Comparison of ENCODE assay signal across 8 mouse cellular contexts in the genomic region with DNA sequence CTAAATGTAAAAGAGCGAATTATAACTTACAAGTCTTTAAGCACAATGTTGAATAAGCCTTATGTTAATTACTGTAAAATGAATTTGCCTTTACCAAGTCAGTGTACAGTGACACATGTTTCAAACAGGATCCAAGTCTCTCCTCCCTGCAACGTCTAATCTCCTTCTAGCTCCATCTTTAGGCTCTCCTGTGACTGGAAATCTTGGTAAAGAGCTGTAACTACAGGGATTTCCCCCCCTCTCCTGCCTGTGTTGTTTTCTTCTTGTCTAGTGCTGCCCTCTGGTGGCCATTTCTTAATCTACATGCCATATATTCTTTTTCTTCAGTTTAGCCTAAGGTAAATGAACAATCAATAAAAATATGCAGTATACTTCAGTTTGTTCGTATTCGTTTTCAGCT.
A peak's percentile ranks its signal among the peaks of the same experiment; 100 is the strongest.
DNase-seq lines count a peak whose midpoint lies in the region; ATAC-seq lines count a peak whose summit lies in the region.

No protein-coding gene starts in this region.

- 0 out of 2 replicates have a peak overlapping the region, but pooled peaks have one; percentile 63 for H3K9ac ChIP-seq in hindbrain, embryonic 13.5 days

- H3K4me1 ChIP-seq in hindbrain, embryonic 13.5 days (replicated peaks) = peaks cover 8% of the 10 kb centered on the region

- peak; percentile 84 for DNase-seq in R1 (ENCODE audit: low read depth, low spot score)
- peak; percentile 98 for DNase-seq in cerebellum, adult 9-10 months
- DNase-seq in frontal cortex, postnatal 10 days (ENCODE audit: low spot score in 2 of 2) = peak; percentile 49 to 62
- peak; percentile 62 to 78 for DNase-seq in layer of hippocampus, postnatal 10 days (ENCODE audit: low spot score in 2 of 2)
- DNase-seq in lung, postnatal 14 days = peak; percentile 86
- DNase-seq in retina, embryonic 14.5 days (ENCODE audit: low spot score) = peak; percentile 97

- 22% methylated on average over 4 of the region's 4 CpGs for WGBS in hindbrain, embryonic 13.5 days

- H3K27me3 ChIP-seq in hindbrain, embryonic 13.5 days = 0 out of 2 replicates have a peak, but pooled peaks cover 3% of the 10 kb centered on the region

- peak overlapping the region; percentile 62 for H3K27ac ChIP-seq in hindbrain, embryonic 13.5 days

- H3K9me3 ChIP-seq in hindbrain, embryonic 13.5 days = no peaks in the 10 kb centered on the region

- ATAC-seq in hindbrain, embryonic 13.5 days (ENCODE audit: low FRiP score) = peak; percentile 89
- no peak for ATAC-seq in erythroblast, adult 5-6 weeks (replicated peaks; ENCODE audit: low FRiP score, poor library complexity, severe bottlenecking)

- H3K4me3 ChIP-seq in hindbrain, embryonic 13.5 days = peak overlapping the region; percentile 31

- peak overlapping the region; percentile 50 for H3K4me2 ChIP-seq in hindbrain, embryonic 13.5 days

- H3K36me3 ChIP-seq in hindbrain, embryonic 13.5 days = no peaks in the 10 kb centered on the region
